Mouse (Mus musculus): ENCODE measurements around the gene Smtnl1. TPM values are rescaled to one million over a fixed set of nuclear protein-coding genes. Genes with fewer than 3 reads are reported as not detected.

Gene Smtnl1
- polyA plus RNA-seq, 1 experiment from 2014 or later, result 0.24 TPM

- Histone ChIP-seq H3K27ac (ENCODE audit: low read depth) (no peak overlapping the region), H3K27me3 (ENCODE audit: insufficient read depth, low read length) (no peaks in the 10 kb centered on the region), H3K4me2 (no peak overlapping the region), H3K9ac (no peak overlapping the region), H3K36me3 (ENCODE audit: insufficient read depth) (no peaks in the 10 kb centered on the region), H3K4me1 (ENCODE audit: insufficient read depth) (no peaks in the 10 kb centered on the region), H3K9me3 (ENCODE audit: low read depth, low read length) (no peaks in the 10 kb centered on the region), H3K4me3 (ENCODE audit: low read depth, low read length) (no peak overlapping the region)
- no peak for TF ChIP-seq CTCF (IDR thresholded peaks at IDR 0.05; ENCODE audit: low read depth)
- ATAC-seq (ENCODE audit: insufficient read depth), result no peak
- DNase-seq, result no peak
- WGBS, result 90% methylated on average over 3 of the region's 3 CpGs
Measured at GRCm38 (mm10) chr2:84793154-84793553, 29.3 kb downstream of the Smtnl1 start.

GRCm38 (mm10) chr2:84792516-84792915, 29.9 kb downstream of the Smtnl1 start:
- H3K27me3 ChIP-seq (ENCODE audit: insufficient read depth, low read length), result no peaks in the 10 kb centered on the region
- H3K4me2 ChIP-seq, result no peak overlapping the region
- H3K4me3 ChIP-seq (ENCODE audit: low read depth, low read length), result no peak overlapping the region
- H3K9ac ChIP-seq, result no peak overlapping the region
- no peak for TF ChIP-seq CTCF (IDR thresholded peaks at IDR 0.05; ENCODE audit: low read depth)
- no peaks in the 10 kb centered on the region for H3K36me3 ChIP-seq (ENCODE audit: insufficient read depth)
- ATAC-seq (ENCODE audit: insufficient read depth) (no peak), DNase-seq (peak; percentile 72)
- 45% methylated on average over 3 of the region's 3 CpGs for WGBS
- H3K27ac ChIP-seq (ENCODE audit: low read depth), result no peak overlapping the region
- no peaks in the 10 kb centered on the region for H3K9me3 ChIP-seq (ENCODE audit: low read depth, low read length)
- H3K4me1 ChIP-seq (ENCODE audit: insufficient read depth), result no peaks in the 10 kb centered on the region

- no peak for TF ChIP-seq CTCF (IDR thresholded peaks at IDR 0.05; ENCODE audit: low read depth)
- ATAC-seq (ENCODE audit: insufficient read depth) (no peak), DNase-seq (no peak)
- Histone ChIP-seq H3K27me3 (ENCODE audit: insufficient read depth, low read length) (no peaks in the 10 kb centered on the region), H3K9me3 (ENCODE audit: low read depth, low read length) (no peaks in the 10 kb centered on the region), H3K4me3 (ENCODE audit: low read depth, low read length) (no peak overlapping the region), H3K27ac (ENCODE audit: low read depth) (no peak overlapping the region), H3K36me3 (ENCODE audit: insufficient read depth) (no peaks in the 10 kb centered on the region), H3K4me2 (no peak overlapping the region), H3K4me1 (ENCODE audit: insufficient read depth) (no peaks in the 10 kb centered on the region), H3K9ac (no peak overlapping the region)
- 52% methylated on average over 9 of the region's 9 CpGs for WGBS
Measured at GRCm38 (mm10) chr2:84790418-84790817, 32.0 kb downstream of the Smtnl1 start.

- no peaks in the 10 kb centered on the region for H3K27me3 ChIP-seq (ENCODE audit: insufficient read depth, low read length)
- H3K4me2 ChIP-seq, result no peak overlapping the region
- WGBS, result 63% methylated on average over 3 of the region's 3 CpGs
- no peaks in the 10 kb centered on the region for H3K4me1 ChIP-seq (ENCODE audit: insufficient read depth)
- TF ChIP-seq CTCF (IDR thresholded peaks at IDR 0.05; ENCODE audit: low read depth), result no peak
- no peak overlapping the region for H3K4me3 ChIP-seq (ENCODE audit: low read depth, low read length)
- H3K27ac ChIP-seq (ENCODE audit: low read depth), result no peak overlapping the region
- H3K9ac ChIP-seq, result no peak overlapping the region
- H3K9me3 ChIP-seq (ENCODE audit: low read depth, low read length), result no peaks in the 10 kb centered on the region
- ATAC-seq (ENCODE audit: insufficient read depth), result no peak
- no peak for DNase-seq
- no peaks in the 10 kb centered on the region for H3K36me3 ChIP-seq (ENCODE audit: insufficient read depth)
Measured at GRCm38 (mm10) chr2:84788316-84788715, 34.1 kb downstream of the Smtnl1 start.

GRCm38 (mm10) chr2:84783840-84784566, 38.4 kb downstream of the Smtnl1 start:
- ATAC-seq (ENCODE audit: insufficient read depth) (peak; percentile 78), DNase-seq (peak; percentile 66)
- TF ChIP-seq CTCF (IDR thresholded peaks at IDR 0.05; ENCODE audit: low read depth), result no peak
- 0 out of 2 replicates have a peak overlapping the region, but pooled peaks have one; percentile 47 for H3K27ac ChIP-seq (ENCODE audit: low read depth)
- H3K9me3 ChIP-seq (ENCODE audit: low read depth, low read length), result no peaks in the 10 kb centered on the region
- H3K36me3 ChIP-seq (ENCODE audit: insufficient read depth), result no peaks in the 10 kb centered on the region
- H3K27me3 ChIP-seq (ENCODE audit: insufficient read depth, low read length), result no peaks in the 10 kb centered on the region
- no peak overlapping the region for H3K4me2 ChIP-seq
- WGBS, result 44% methylated on average over 3 of the region's 3 CpGs
- H3K4me1 ChIP-seq (ENCODE audit: insufficient read depth), result no peaks in the 10 kb centered on the region
- no peak overlapping the region for H3K4me3 ChIP-seq (ENCODE audit: low read depth, low read length)
- no peak overlapping the region for H3K9ac ChIP-seq

- Histone ChIP-seq H3K4me2 (no peak overlapping the region), H3K9me3 (ENCODE audit: low read depth, low read length) (no peaks in the 10 kb centered on the region), H3K27me3 (ENCODE audit: insufficient read depth, low read length) (no peaks in the 10 kb centered on the region), H3K9ac (no peak overlapping the region), H3K36me3 (ENCODE audit: insufficient read depth) (no peaks in the 10 kb centered on the region), H3K27ac (ENCODE audit: low read depth) (no peak overlapping the region), H3K4me3 (ENCODE audit: low read depth, low read length) (no peak overlapping the region), H3K4me1 (ENCODE audit: insufficient read depth) (no peaks in the 10 kb centered on the region)
- no peak for ATAC-seq (ENCODE audit: insufficient read depth)
- no peak for TF ChIP-seq CTCF (IDR thresholded peaks at IDR 0.05; ENCODE audit: low read depth)
- no peak for DNase-seq
- WGBS, result 45% methylated on average over 1 of the region's 1 CpGs
Measured at GRCm38 (mm10) chr2:84783315-84783714, 39.1 kb downstream of the Smtnl1 start.

GRCm38 (mm10) chr2:84779210-84779609, 43.2 kb downstream of the Smtnl1 start:
- no peak for ATAC-seq (ENCODE audit: insufficient read depth)
- peak; percentile 43 for DNase-seq
- H3K36me3 ChIP-seq (ENCODE audit: insufficient read depth), result no peaks in the 10 kb centered on the region
- no peaks in the 10 kb centered on the region for H3K27me3 ChIP-seq (ENCODE audit: insufficient read depth, low read length)
- H3K4me3 ChIP-seq (ENCODE audit: low read depth, low read length), result no peak overlapping the region
- H3K4me2 ChIP-seq, result no peak overlapping the region
- no peak overlapping the region for H3K27ac ChIP-seq (ENCODE audit: low read depth)
- no peak overlapping the region for H3K9ac ChIP-seq
- H3K9me3 ChIP-seq (ENCODE audit: low read depth, low read length), result no peaks in the 10 kb centered on the region
- TF ChIP-seq CTCF (IDR thresholded peaks at IDR 0.05; ENCODE audit: low read depth), result peak; percentile 37; the same call in 1 of the 2 replicates
- 50% methylated on average over 6 of the region's 6 CpGs for WGBS
- H3K4me1 ChIP-seq (ENCODE audit: insufficient read depth), result 0 out of 2 replicates have a peak, but pooled peaks cover 5% of the 10 kb centered on the region

Measured in lung, embryonic 14.5 days (tissue).